Mouse (Mus musculus) midbrain, embryonic 15.5 days (tissue): ENCODE measurements around the gene Glp1r. TPM values are rescaled to one million over a fixed set of nuclear protein-coding genes. Genes with fewer than 3 reads are reported as not detected.

ENCODE experiments used
- ATAC-seq: fragments of 200-750 bp; cut with Nextera tagmentation; replicated peaks from 2 replicates; pipeline ENCODE4 v1.8.0; 2017; ENCODE audit warnings: moderate TSS enrichment
- H3K27ac ChIP-seq: fragments of 300-500 bp; sonication (generic); 2 replicates; pipeline ENCODE4 v1.5.1; 2015; ENCODE audit warnings: mild to moderate bottlenecking, inconsistent platforms
- H3K27me3 ChIP-seq: fragments of 300-500 bp; sonication (generic); replicated peaks from 2 replicates; pipeline ENCODE4 v1.6.1; 2015; ENCODE audit warnings: inconsistent platforms
- H3K36me3 ChIP-seq: fragments of 300-500 bp; sonication (generic); replicated peaks from 2 replicates; pipeline ENCODE4 v1.6.1; 2015; ENCODE audit warnings: inconsistent platforms
- H3K4me1 ChIP-seq: fragments of 300-500 bp; sonication (generic); 2 replicates; pipeline ENCODE4 v1.6.1; 2015; ENCODE audit warnings: inconsistent platforms
- H3K4me2 ChIP-seq: fragments of 300-500 bp; sonication (generic); 2 replicates; pipeline ENCODE4 v1.6.1; 2015; ENCODE audit warnings: inconsistent platforms, mild to moderate bottlenecking, moderate library complexity
- H3K4me3 ChIP-seq: fragments of 300-500 bp; sonication (generic); 2 replicates; pipeline ENCODE4 v1.5.1; 2015; ENCODE audit warnings: mild to moderate bottlenecking, inconsistent platforms
- H3K9ac ChIP-seq: fragments of 300-500 bp; sonication (generic); 2 replicates; pipeline ENCODE4 v1.6.1; 2015; ENCODE audit warnings: mild to moderate bottlenecking, inconsistent platforms
- H3K9me3 ChIP-seq: fragments of 300-500 bp; sonication (generic); 2 replicates; pipeline ENCODE4 v1.6.1; 2016; ENCODE audit warnings: inconsistent platforms
- WGBS: fragments of 180-500 bp; shearing (Covaris S2); methylation state at CpG from one replicate; pipeline ENCODE4 v1.1.7; 2015; ENCODE audit warnings: mixed read lengths; 5-methylcytosine and 5-hydroxymethylcytosine counted together
- polyA plus RNA-seq: library from polyadenylated mRNA; unstranded; fragments of >200 nt; fragmentation: Nextera tagmentation; extraction: Ambion mirVana; gene quantifications from 2 replicates; pipeline ENCODE4 v1.2.1, GENCODE M21; 2015

The Glp1r gene
- polyA plus RNA-seq = 0.71 and 0.75 TPM in 2 replicates

- no peak for ATAC-seq
- Histone ChIP-seq H3K9me3 (no peaks in the 10 kb centered on the region), H3K4me2 (peak within 1 kb of the TSS; percentile 90), H3K27ac (no peak within 1 kb of the TSS), H3K4me3 (peak within 1 kb of the TSS; percentile 43), H3K36me3 (no peaks in the 10 kb centered on the region), H3K27me3 (peaks cover 12% of the 10 kb centered on the region), H3K9ac (peak within 1 kb of the TSS; percentile 43), H3K4me1 (peaks cover 11% of the 10 kb centered on the region)
- WGBS = under 1% methylated on average over 34 of the region's 37 CpGs
These were observed at the start of gene Glp1r for GRCm38 (mm10) chr17:30901627-30902026. Gene Glp1r, plus strand, starts transcription at chr17:30901817.

GRCm38 (mm10) chr17:30852345-30852744 lies 49.3 kb upstream of the Glp1r start:
- H3K4me1 ChIP-seq = no peaks in the 10 kb centered on the region
- H3K4me2 ChIP-seq = no peak overlapping the region
- no peak overlapping the region for H3K4me3 ChIP-seq
- no peak overlapping the region for H3K27ac ChIP-seq
- H3K9ac ChIP-seq = no peak overlapping the region
- ATAC-seq = no peak
- H3K27me3 ChIP-seq = no peaks in the 10 kb centered on the region
- no peaks in the 10 kb centered on the region for H3K9me3 ChIP-seq
- H3K36me3 ChIP-seq = no peaks in the 10 kb centered on the region

GRCm38 (mm10) chr17:30857347-30857746 lies 44.3 kb upstream of the Glp1r start:
- no peak overlapping the region for H3K4me2 ChIP-seq
- no peak overlapping the region for H3K27ac ChIP-seq
- no peak overlapping the region for H3K9ac ChIP-seq
- peaks cover 15% of the 10 kb centered on the region for H3K4me1 ChIP-seq
- no peaks in the 10 kb centered on the region for H3K27me3 ChIP-seq
- H3K36me3 ChIP-seq = no peaks in the 10 kb centered on the region
- H3K9me3 ChIP-seq = no peaks in the 10 kb centered on the region
- ATAC-seq = no peak
- no peak overlapping the region for H3K4me3 ChIP-seq
- WGBS = 93% methylated on average over 5 of the region's 5 CpGs

GRCm38 (mm10) chr17:30858586-30859259 lies 42.9 kb upstream of the Glp1r start:
- Histone ChIP-seq H3K9ac (no peak overlapping the region), H3K27me3 (no peaks in the 10 kb centered on the region), H3K36me3 (no peaks in the 10 kb centered on the region), H3K4me2 (no peak overlapping the region), H3K4me1 (peaks cover 15% of the 10 kb centered on the region), H3K4me3 (no peak overlapping the region), H3K9me3 (no peaks in the 10 kb centered on the region), H3K27ac (no peak overlapping the region)
- ATAC-seq = no peak
- 65% methylated on average over 11 of the region's 11 CpGs for WGBS

GRCm38 (mm10) chr17:30859989-30860585 lies 41.5 kb upstream of the Glp1r start:
- H3K27ac ChIP-seq = peak overlapping the region; percentile 67

GRCm38 (mm10) chr17:30860606-30861005 lies 41.0 kb upstream of the Glp1r start:
- Histone ChIP-seq H3K27ac (peak overlapping the region; percentile 67; the same call in 1 of the 2 replicates), H3K36me3 (no peaks in the 10 kb centered on the region), H3K4me1 (peaks cover 18% of the 10 kb centered on the region), H3K4me2 (no peak overlapping the region), H3K27me3 (no peaks in the 10 kb centered on the region), H3K9me3 (no peaks in the 10 kb centered on the region), H3K4me3 (no peak overlapping the region), H3K9ac (no peak overlapping the region)
- ATAC-seq = no peak
- 45% methylated on average over 7 of the region's 7 CpGs for WGBS

More at GRCm38 (mm10) chr17:30859989-30860585, 41.5 kb upstream of the Glp1r start:
- H3K4me3 ChIP-seq = no peak overlapping the region
- H3K27me3 ChIP-seq = no peaks in the 10 kb centered on the region
- H3K4me1 ChIP-seq = peaks cover 18% of the 10 kb centered on the region
- no peak overlapping the region for H3K9ac ChIP-seq
- peak; percentile 46 for ATAC-seq
- H3K9me3 ChIP-seq = no peaks in the 10 kb centered on the region
- WGBS = 20% methylated on average over 10 of the region's 10 CpGs
- H3K36me3 ChIP-seq = no peaks in the 10 kb centered on the region
- no peak overlapping the region for H3K4me2 ChIP-seq

- 54% methylated on average over 8 of the region's 8 CpGs for WGBS
- ATAC-seq = no peak
These were observed 35.3 kb upstream of the Glp1r start for GRCm38 (mm10) chr17:30866281-30866680.

GRCm38 (mm10) chr17:30866966-30867365 lies 34.7 kb upstream of the Glp1r start:
- ATAC-seq = no peak
- H3K27me3 ChIP-seq = no peaks in the 10 kb centered on the region
- no peak overlapping the region for H3K9ac ChIP-seq
- H3K4me2 ChIP-seq = no peak overlapping the region
- H3K9me3 ChIP-seq = no peaks in the 10 kb centered on the region
- no peak overlapping the region for H3K4me3 ChIP-seq
- no peaks in the 10 kb centered on the region for H3K36me3 ChIP-seq
- WGBS = 78% methylated on average over 9 of the region's 9 CpGs
- H3K4me1 ChIP-seq = peaks cover 3% of the 10 kb centered on the region; the same call in 1 of the 2 replicates
- no peak overlapping the region for H3K27ac ChIP-seq

More at GRCm38 (mm10) chr17:30866281-30866680, 35.3 kb upstream of the Glp1r start:
- Histone ChIP-seq H3K27me3 (no peaks in the 10 kb centered on the region), H3K4me3 (no peak overlapping the region), H3K36me3 (no peaks in the 10 kb centered on the region), H3K9me3 (no peaks in the 10 kb centered on the region), H3K27ac (no peak overlapping the region), H3K4me1 (peaks cover 3% of the 10 kb centered on the region; the same call in 1 of the 2 replicates), H3K9ac (no peak overlapping the region), H3K4me2 (no peak overlapping the region)

- ATAC-seq = no peak
- Histone ChIP-seq H3K27me3 (no peaks in the 10 kb centered on the region), H3K36me3 (no peaks in the 10 kb centered on the region), H3K4me2 (no peak overlapping the region), H3K27ac (no peak overlapping the region), H3K9me3 (no peaks in the 10 kb centered on the region), H3K4me3 (no peak overlapping the region), H3K9ac (no peak overlapping the region), H3K4me1 (no peaks in the 10 kb centered on the region)
- WGBS = 28% methylated on average over 10 of the region's 10 CpGs
These were observed 30.6 kb upstream of the Glp1r start for GRCm38 (mm10) chr17:30871040-30871439.

GRCm38 (mm10) chr17:30874276-30874675 lies 27.3 kb upstream of the Glp1r start:
- H3K4me3 ChIP-seq = no peak overlapping the region
- H3K36me3 ChIP-seq = no peaks in the 10 kb centered on the region
- no peaks in the 10 kb centered on the region for H3K27me3 ChIP-seq
- H3K9me3 ChIP-seq = no peaks in the 10 kb centered on the region
- H3K4me1 ChIP-seq = no peaks in the 10 kb centered on the region
- no peak for ATAC-seq
- 64% methylated on average over 15 of the region's 15 CpGs for WGBS
- H3K9ac ChIP-seq = no peak overlapping the region
- H3K4me2 ChIP-seq = no peak overlapping the region
- H3K27ac ChIP-seq = no peak overlapping the region

GRCm38 (mm10) chr17:30877456-30877855 lies 24.2 kb upstream of the Glp1r start:
- Histone ChIP-seq H3K4me1 (peaks cover 7% of the 10 kb centered on the region), H3K36me3 (no peaks in the 10 kb centered on the region), H3K27ac (no peak overlapping the region), H3K9me3 (no peaks in the 10 kb centered on the region), H3K9ac (no peak overlapping the region), H3K27me3 (no peaks in the 10 kb centered on the region), H3K4me3 (no peak overlapping the region), H3K4me2 (no peak overlapping the region)
- no peak for ATAC-seq
- 89% methylated on average over 7 of the region's 7 CpGs for WGBS

- no peak for ATAC-seq
- H3K36me3 ChIP-seq = no peaks in the 10 kb centered on the region
- 38% methylated on average over 6 of the region's 6 CpGs for WGBS
These were observed 23.0 kb upstream of the Glp1r start for GRCm38 (mm10) chr17:30878626-30879025.

GRCm38 (mm10) chr17:30880391-30880790 lies 21.2 kb upstream of the Glp1r start:
- Histone ChIP-seq H3K4me2 (no peak overlapping the region), H3K27ac (no peak overlapping the region), H3K27me3 (no peaks in the 10 kb centered on the region), H3K36me3 (no peaks in the 10 kb centered on the region), H3K9ac (no peak overlapping the region), H3K4me3 (no peak overlapping the region), H3K9me3 (no peaks in the 10 kb centered on the region), H3K4me1 (peaks cover 16% of the 10 kb centered on the region)
- WGBS = 85% methylated on average over 3 of the region's 3 CpGs
- no peak for ATAC-seq

More at GRCm38 (mm10) chr17:30878626-30879025, 23.0 kb upstream of the Glp1r start:
- no peak overlapping the region for H3K27ac ChIP-seq
- no peak overlapping the region for H3K4me2 ChIP-seq
- H3K9ac ChIP-seq = no peak overlapping the region
- peaks cover 16% of the 10 kb centered on the region for H3K4me1 ChIP-seq
- no peak overlapping the region for H3K4me3 ChIP-seq
- H3K27me3 ChIP-seq = no peaks in the 10 kb centered on the region
- no peaks in the 10 kb centered on the region for H3K9me3 ChIP-seq
